Mouse (Mus musculus): ENCODE results near the gene Klf7.

- TF ChIP-seq CTCF (IDR thresholded peaks at IDR 0.05; ENCODE audit: low read depth, low read length): no peak
- TF ChIP-seq EP300 (IDR thresholded peaks at IDR 0.05; ENCODE audit: insufficient read depth, low read depth, low read length): no peak
Observed at GRCm38 (mm10) chr1:64002036-64002435, 120.0 kb downstream of the Klf7 start.
